20 mouse cellular contexts compared by ENCODE assay signal in the genomic region with DNA sequence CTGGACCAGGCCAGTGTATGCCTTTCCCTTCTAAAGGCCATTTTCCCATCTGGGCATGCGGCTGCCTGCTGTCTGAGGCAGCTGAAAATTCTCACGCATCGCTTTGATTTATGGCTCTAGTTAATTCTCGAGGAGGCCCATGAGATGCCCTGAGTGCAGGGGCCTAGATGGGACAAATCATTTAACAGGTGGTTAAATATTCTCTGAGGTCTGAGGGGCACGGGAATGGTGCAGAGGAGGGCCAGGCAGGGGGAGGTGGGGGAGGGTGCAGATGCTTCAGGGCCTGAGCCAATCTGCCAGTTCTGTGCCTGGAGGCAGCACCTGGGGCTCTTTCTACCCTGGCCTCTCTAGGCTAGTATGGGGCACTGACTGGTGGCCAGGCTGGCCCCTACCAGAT.
DNase-seq lines count a peak whose midpoint lies in the region; ATAC-seq lines count a peak whose summit lies in the region.
"Had no signal": no experiment of that assay in that cellular context is flagged by ENCODE, and none has a peak within 500 bp of the region (broad histone marks: within the 10 kb centered on the region; RNA-seq: fewer than 3 reads in every experiment).

No protein-coding gene starts in this region.

- H3K9ac ChIP-seq in embryonic facial prominence, embryonic 11.5 days (replicated peaks; ENCODE audit: low read length): no peak overlapping the region
- no peak overlapping the region for H3K9ac ChIP-seq in kidney, embryonic 15.5 days
- H3K9ac ChIP-seq: forebrain, embryonic 12.5 days; heart, embryonic 15.5 days; liver, postnatal 0 days had no signal

- H3K36me3 ChIP-seq in embryonic facial prominence, embryonic 11.5 days (replicated peaks; ENCODE audit: control insufficient read depth, insufficient read depth, low read depth, low read length): no peaks in the 10 kb centered on the region
- no peaks in the 10 kb centered on the region for H3K36me3 ChIP-seq in embryonic facial prominence, embryonic 10.5 days (replicated peaks)
- H3K36me3 ChIP-seq in kidney, embryonic 15.5 days: no peaks in the 10 kb centered on the region
- H3K36me3 ChIP-seq: forebrain, embryonic 12.5 days; heart, embryonic 15.5 days had no signal

- no peaks in the 10 kb centered on the region for H3K4me1 ChIP-seq in embryonic facial prominence, embryonic 11.5 days (ENCODE audit: control insufficient read depth, insufficient read depth, low read length)
- no peaks in the 10 kb centered on the region for H3K4me1 ChIP-seq in embryonic facial prominence, embryonic 10.5 days
- peaks cover 21% of the 10 kb centered on the region; the same call in 1 of the 2 replicates for H3K4me1 ChIP-seq in kidney, embryonic 15.5 days
- H3K4me1 ChIP-seq: forebrain, embryonic 12.5 days had no signal

- peak; percentile 34; the same call in 1 of the 2 replicates for ATAC-seq in embryonic facial prominence, embryonic 11.5 days (replicated peaks; ENCODE audit: insufficient number of reproducible peaks, low FRiP score, low TSS enrichment, low read depth)
- ATAC-seq in kidney, embryonic 15.5 days (replicated peaks; ENCODE audit: low FRiP score): peak; percentile 85
- ATAC-seq in CD4-positive, CD25-positive, alpha-beta regulatory T cell, adult 4 months: no peak
- ATAC-seq: intestine, postnatal 0 days; liver, postnatal 0 days had no signal

- no peak for DNase-seq in embryonic facial prominence, embryonic 11.5 days (ENCODE audit: low spot score)
- DNase-seq in embryonic facial prominence, embryonic 10.5 days (ENCODE audit: low spot score): no peak
- DNase-seq in kidney, adult 18-20 months: no peak
- peak; percentile 25 for DNase-seq in embryo, embryonic 10.5 days (ENCODE audit: low spot score)
- DNase-seq in kidney, postnatal 36 days: peak; percentile 22 to 32
- DNase-seq in right cerebral cortex, postnatal 25 days: no peak
- DNase-seq: adrenal gland, adult 8-10 months; cerebellum, adult 11 months; heart, adult 18-20 months; layer of hippocampus, adult 9-11 months; liver; liver, postnatal 0 days; right cerebral cortex, adult 18-20 months; thymus, adult 18-20 months had no signal

- H3K9me3 ChIP-seq in embryonic facial prominence, embryonic 11.5 days (replicated peaks; ENCODE audit: control insufficient read depth, low read length): peaks cover 4% of the 10 kb centered on the region
- H3K9me3 ChIP-seq in embryonic facial prominence, embryonic 10.5 days: peaks cover 25% of the 10 kb centered on the region
- peaks cover 6% of the 10 kb centered on the region for H3K9me3 ChIP-seq in kidney, embryonic 15.5 days (replicated peaks)

- WGBS in embryonic facial prominence, embryonic 11.5 days: 77% methylated on average over 5 of the region's 5 CpGs
- WGBS in embryonic facial prominence, embryonic 10.5 days: 81% methylated on average over 5 of the region's 5 CpGs
- WGBS in kidney, embryonic 15.5 days: 18% methylated on average over 5 of the region's 5 CpGs

- no peaks in the 10 kb centered on the region for H3K27me3 ChIP-seq in embryonic facial prominence, embryonic 11.5 days (ENCODE audit: control insufficient read depth, insufficient read depth, low read length)
- H3K27me3 ChIP-seq in embryonic facial prominence, embryonic 10.5 days (replicated peaks; ENCODE audit: low read depth, poor library complexity, severe bottlenecking): no peaks in the 10 kb centered on the region
- H3K27me3 ChIP-seq in kidney, embryonic 15.5 days: no peaks in the 10 kb centered on the region

- no peak overlapping the region for H3K4me3 ChIP-seq in embryonic facial prominence, embryonic 11.5 days (ENCODE audit: low read depth, low read length)
- H3K4me3 ChIP-seq in embryonic facial prominence, embryonic 10.5 days: no peak overlapping the region
- H3K4me3 ChIP-seq in kidney, embryonic 15.5 days (replicated peaks): no peak overlapping the region
- H3K4me3 ChIP-seq: forebrain, embryonic 12.5 days; heart, embryonic 15.5 days had no signal

- H3K4me2 ChIP-seq in embryonic facial prominence, embryonic 11.5 days (ENCODE audit: low read depth, low read length): no peak overlapping the region
- H3K4me2 ChIP-seq in kidney, embryonic 15.5 days: no peak overlapping the region
- H3K4me2 ChIP-seq: forebrain, embryonic 12.5 days; heart, embryonic 15.5 days; midbrain, embryonic 11.5 days had no signal

- no peak overlapping the region for H3K27ac ChIP-seq in embryonic facial prominence, embryonic 11.5 days (replicated peaks; ENCODE audit: low read depth, low read length)
- H3K27ac ChIP-seq in embryonic facial prominence, embryonic 10.5 days (replicated peaks): no peak overlapping the region
- peak overlapping the region; percentile 76 for H3K27ac ChIP-seq in kidney, embryonic 15.5 days
- H3K27ac ChIP-seq: forebrain, embryonic 12.5 days; heart, embryonic 15.5 days had no signal

Comparison
In these comparisons a context has a peak if more than half of its experiments do, and no peak if none do; other contexts are left out.
1. DNase-seq: peak in embryo, embryonic 10.5 days (single experiment) and kidney, postnatal 36 days (2 of 2); none in embryonic facial prominence, embryonic 11.5 days (single experiment), embryonic facial prominence, embryonic 10.5 days (single experiment), kidney, adult 18-20 months (single experiment) and right cerebral cortex, postnatal 25 days (single experiment).